ENCODE assay signal across 14 mouse cellular contexts in genomic region chr2:27226572-27226971, GRCm38 (mm10). TPM values are rescaled to one million over a fixed set of nuclear protein-coding genes. Genes with fewer than 3 reads are reported as not detected.
A peak's percentile ranks its signal among the peaks of the same experiment; 100 is the strongest.
DNase-seq lines count a peak whose midpoint lies in the region; ATAC-seq and TF ChIP-seq lines count a peak whose summit lies in the region.
"Had no signal": no experiment of that assay in that cellular context is flagged by ENCODE, and none has a peak within 500 bp of the region (broad histone marks: within the 10 kb centered on the region; RNA-seq: fewer than 3 reads in every experiment).

No protein-coding gene starts in this region.

- DNase-seq in frontal cortex, postnatal 14 days (ENCODE audit: low spot score in 2 of 2), result no peak
- peak in 1 of 2 experiments; percentile 48 for DNase-seq in left cerebral cortex, adult 2 months (ENCODE audit: extremely low spot score in 1 of 2, low spot score in 2 of 2)
- no peak for DNase-seq in left cerebral cortex, postnatal 10 days (ENCODE audit: extremely low spot score in 1 of 2, low spot score in 2 of 2)
- no peak for DNase-seq in limb, embryonic 10.5 days (ENCODE audit: low spot score)
- no peak for DNase-seq in gastrocnemius, postnatal 10 days
- DNase-seq in gastrocnemius, adult 2 months, result no peak
- DNase-seq: adrenal gland, adult 2 months; cerebellum, adult 18-20 months; heart, adult 2 months; heart, postnatal 4 days; kidney, adult 9 months; lung, postnatal 10 days had no signal

- no peak overlapping the region for H3K4me3 ChIP-seq in left cerebral cortex, adult 2 months
- no peak overlapping the region for H3K4me3 ChIP-seq in limb, embryonic 10.5 days
- no peak overlapping the region for H3K4me3 ChIP-seq in gastrocnemius, adult 2 months
- H3K4me3 ChIP-seq: heart, adult 2 months; liver, embryonic 15.5 days had no signal

- no peaks in the 10 kb centered on the region for H3K9me3 ChIP-seq in limb, embryonic 10.5 days (replicated peaks)
- H3K9me3 ChIP-seq: liver, embryonic 15.5 days had no signal

- ATAC-seq in frontal cortex, adult (ENCODE audit: low TSS enrichment), result peak; percentile 56

- H3K4me1 ChIP-seq in limb, embryonic 10.5 days, result peaks cover 23% of the 10 kb centered on the region
- H3K4me1 ChIP-seq: liver, embryonic 15.5 days had no signal

- TF ChIP-seq CTCF in left cerebral cortex, adult 2 months (IDR thresholded peaks at IDR 0.05), result no peak
- no peak for TF ChIP-seq CTCF in gastrocnemius, adult 2 months (IDR thresholded peaks at IDR 0.05)

- no peaks in the 10 kb centered on the region for H3K36me3 ChIP-seq in limb, embryonic 10.5 days

- no peaks in the 10 kb centered on the region for H3K27me3 ChIP-seq in limb, embryonic 10.5 days (ENCODE audit: low read depth, poor library complexity, severe bottlenecking)
- H3K27me3 ChIP-seq: liver, embryonic 15.5 days had no signal

- WGBS in limb, embryonic 10.5 days, result 76% methylated on average over 7 of the region's 7 CpGs

- H3K27ac ChIP-seq in left cerebral cortex, adult 2 months, result peak overlapping the region; percentile 24; the same call in 1 of the 2 replicates
- H3K27ac ChIP-seq in limb, embryonic 10.5 days, result peak overlapping the region; percentile 50
- no peak overlapping the region for H3K27ac ChIP-seq in gastrocnemius, adult 2 months
- H3K27ac ChIP-seq: heart, adult 2 months; liver, embryonic 15.5 days had no signal

- intact Hi-C loops in left cerebral cortex, adult 2 months (cut with DNase I), result loop anchor here (2.0 kb wide), 1 partner anchor 48 kb away; no protein-coding TSS in a partner anchor
- intact Hi-C loops in left cerebral cortex, postnatal 10 days (cut with DNase I), result loop anchor here (5.0 kb wide), 1 partner anchor 59 kb away; the partner anchor contains the start of gene Dbh
- intact Hi-C loops in gastrocnemius, adult 2 months (cut with DNase I), result no loop called here

RNA-seq across cellular contexts. Expression of gene Sardh, which starts 21.6 kb away (rescaled TPM):
- total RNA-seq in left cerebral cortex, adult 2 months (2021), result 1 to 10 TPM; 8.0 to 8.4 TPM
- total RNA-seq in left cerebral cortex, postnatal 10 days (2021), result 10 to 100 TPM in 1 of 2 experiments, 1 to 10 TPM in 1; 9.8 to 11.7 TPM
- 2.5 and 3.1 TPM in 2 replicates for polyA plus RNA-seq in limb, embryonic 10.5 days (2016; fragmentation: Nextera tagmentation; extraction: Ambion mirVana)
- total RNA-seq in gastrocnemius, postnatal 10 days (2021), result 1 to 10 TPM; 5.2 to 7.8 TPM
- total RNA-seq in gastrocnemius, adult 2 months (2021), result 1 to 10 TPM in 1 of 2 experiments, under 1 TPM in 1; 0.84 to 1.2 TPM
